Mouse (Mus musculus) heart, embryonic 12.5 days (tissue): ENCODE results near the gene Alkbh3. TPM values are rescaled to one million over a fixed set of nuclear protein-coding genes. Genes with fewer than 3 reads are reported as not detected.

ENCODE experiments used
- ATAC-seq: fragments of 200-750 bp; cut with Nextera tagmentation; 2 replicates; pipeline ENCODE4 v1.8.0; 2017; ENCODE audit warnings: moderate TSS enrichment, moderate library complexity; ENCODE audit not compliant: insufficient number of reproducible peaks, low FRiP score
- H3K27ac ChIP-seq: fragments of 300-500 bp; sonication (generic); 2 replicates; pipeline ENCODE4 v1.5.1; 2016; ENCODE audit warnings: mild to moderate bottlenecking, moderate library complexity; ENCODE audit not compliant: poor library complexity, severe bottlenecking
- H3K27me3 ChIP-seq: fragments of 300-500 bp; sonication (generic); replicated peaks from 2 replicates; pipeline ENCODE4 v1.6.1; 2016; ENCODE audit warnings: mild to moderate bottlenecking, moderate library complexity
- H3K36me3 ChIP-seq: fragments of 300-500 bp; sonication (generic); 2 replicates; pipeline ENCODE4 v1.6.1; 2016; ENCODE audit warnings: mild to moderate bottlenecking, moderate library complexity
- H3K4me1 ChIP-seq: fragments of 300-500 bp; sonication (generic); replicated peaks from 2 replicates; pipeline ENCODE4 v1.6.1; 2016; ENCODE audit warnings: mild to moderate bottlenecking
- H3K4me2 ChIP-seq: fragments of 300-500 bp; sonication (generic); 2 replicates; pipeline ENCODE4 v1.6.1; 2016; ENCODE audit warnings: mild to moderate bottlenecking, moderate library complexity
- H3K4me3 ChIP-seq: fragments of 300-500 bp; sonication (generic); 2 replicates; pipeline ENCODE4 v1.5.1; 2016; ENCODE audit warnings: mild to moderate bottlenecking
- H3K9ac ChIP-seq: fragments of 300-500 bp; sonication (generic); 2 replicates; pipeline ENCODE4 v1.6.1; 2016; ENCODE audit warnings: mild to moderate bottlenecking, moderate library complexity
- H3K9me3 ChIP-seq: fragments of 300-500 bp; sonication (generic); replicated peaks from 2 replicates; pipeline ENCODE4 v1.6.1; 2016; ENCODE audit warnings: mild to moderate bottlenecking, moderate library complexity
- WGBS: fragments of 180-500 bp; shearing (Covaris S2); methylation state at CpG from one replicate; pipeline ENCODE4 v1.1.7; 2016; 5-methylcytosine and 5-hydroxymethylcytosine counted together
- polyA plus RNA-seq: library from polyadenylated mRNA; unstranded; fragments of >200 nt; fragmentation: Nextera tagmentation; extraction: Ambion mirVana; gene quantifications from 2 replicates; pipeline ENCODE4 v1.2.1, GENCODE M21; 2016

Alkbh3 gene
- polyA plus RNA-seq, 1 experiment from 2014 or later, result 60.3 TPM

DNA sequence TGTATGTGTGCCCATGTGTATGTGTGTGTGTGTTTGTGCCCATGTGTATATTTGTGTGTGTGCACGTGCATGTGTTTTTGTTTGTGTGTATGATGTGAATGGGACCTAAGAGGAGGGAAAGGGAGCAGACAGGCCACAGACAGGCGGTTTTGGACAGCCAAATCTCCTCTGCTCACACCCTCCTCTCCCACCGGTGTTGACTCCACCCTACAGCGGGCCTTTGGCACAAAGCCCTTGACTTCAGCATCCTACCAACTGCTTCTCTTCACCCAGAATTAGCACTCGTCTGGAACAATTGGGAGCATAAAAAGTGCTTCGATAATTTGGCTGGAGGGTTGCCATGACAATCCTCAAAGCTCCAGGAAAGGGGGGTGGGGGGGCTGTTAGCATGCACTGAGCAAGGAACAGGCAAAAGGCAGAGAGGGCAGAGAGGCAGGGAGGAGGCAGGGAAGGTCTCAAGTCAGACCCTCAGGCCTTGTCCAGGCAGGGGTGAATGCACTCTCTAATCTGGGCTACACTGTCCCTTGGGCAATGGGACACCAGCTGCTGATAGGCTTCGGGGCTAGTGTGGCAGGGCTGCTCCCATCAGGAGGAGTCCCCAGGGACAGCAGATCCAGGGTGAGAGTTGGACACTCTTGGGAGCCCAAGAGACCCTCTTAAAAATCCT lies 46.0 kb downstream of the Alkbh3 start:
- no peak overlapping the region for H3K27ac ChIP-seq
- no peaks in the 10 kb centered on the region for H3K4me1 ChIP-seq
- H3K9me3 ChIP-seq, result no peaks in the 10 kb centered on the region
- ATAC-seq, result no peak
- H3K27me3 ChIP-seq, result peaks cover 15% of the 10 kb centered on the region; the same call in 1 of the 2 replicates
- 71% methylated on average over 7 of the region's 7 CpGs for WGBS
- no peaks in the 10 kb centered on the region for H3K36me3 ChIP-seq
- H3K4me2 ChIP-seq, result no peak overlapping the region
- no peak overlapping the region for H3K9ac ChIP-seq
- no peak overlapping the region for H3K4me3 ChIP-seq

DNA sequence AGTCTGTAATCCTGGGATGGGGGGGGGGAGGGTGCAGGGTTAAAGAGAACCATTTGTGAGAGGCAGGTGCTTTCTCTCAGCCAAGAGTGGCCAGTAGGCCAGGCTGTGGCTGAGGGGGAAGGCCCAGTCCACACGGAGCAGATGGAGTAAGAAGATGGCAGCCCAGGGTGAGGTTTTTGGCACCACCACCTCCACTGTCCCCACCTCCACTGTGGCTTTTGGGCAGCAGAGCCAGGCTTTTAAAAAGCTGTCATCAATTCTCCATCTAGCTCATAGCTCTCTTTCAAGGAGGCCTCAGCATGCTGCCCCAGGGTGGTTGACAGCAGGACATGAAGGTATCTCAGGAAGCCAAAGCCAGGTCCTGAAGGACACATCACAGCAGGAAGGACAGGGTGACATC lies 46.8 kb downstream of the Alkbh3 start:
- no peak for ATAC-seq
- H3K4me1 ChIP-seq, result no peaks in the 10 kb centered on the region
- no peak overlapping the region for H3K4me3 ChIP-seq
- peaks cover 16% of the 10 kb centered on the region for H3K27me3 ChIP-seq
- H3K27ac ChIP-seq, result no peak overlapping the region
- H3K9me3 ChIP-seq, result no peaks in the 10 kb centered on the region
- H3K9ac ChIP-seq, result no peak overlapping the region
- WGBS, result 79% methylated on average over 1 of the region's 1 CpGs
- H3K36me3 ChIP-seq, result no peaks in the 10 kb centered on the region
- H3K4me2 ChIP-seq, result no peak overlapping the region

DNA sequence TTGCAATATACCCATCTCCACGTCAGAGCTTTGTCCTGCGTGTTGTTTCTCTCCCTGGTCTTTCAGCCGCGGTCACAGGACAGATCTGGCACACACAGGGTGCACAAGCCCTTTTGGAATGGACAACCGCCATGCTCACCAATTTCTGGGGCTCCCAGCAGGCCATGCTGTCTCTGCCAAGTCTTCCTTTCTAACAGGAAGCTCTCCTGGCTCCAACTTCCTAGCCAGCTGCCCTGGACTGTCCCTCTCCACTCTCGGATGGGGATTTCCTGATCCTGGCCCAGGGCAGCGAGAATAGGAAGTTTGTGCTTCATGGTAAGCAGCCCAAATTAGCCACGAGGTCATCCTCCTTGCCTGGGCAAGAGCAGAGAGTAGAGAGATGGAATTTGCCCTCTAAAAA lies 48.9 kb downstream of the Alkbh3 start:
- Histone ChIP-seq H3K9me3 (no peaks in the 10 kb centered on the region), H3K36me3 (no peaks in the 10 kb centered on the region), H3K27me3 (peaks cover 37% of the 10 kb centered on the region), H3K4me2 (no peak overlapping the region), H3K4me1 (no peaks in the 10 kb centered on the region), H3K9ac (no peak overlapping the region), H3K27ac (no peak overlapping the region), H3K4me3 (no peak overlapping the region)
- WGBS, result 54% methylated on average over 8 of the region's 8 CpGs
- ATAC-seq, result no peak

DNA sequence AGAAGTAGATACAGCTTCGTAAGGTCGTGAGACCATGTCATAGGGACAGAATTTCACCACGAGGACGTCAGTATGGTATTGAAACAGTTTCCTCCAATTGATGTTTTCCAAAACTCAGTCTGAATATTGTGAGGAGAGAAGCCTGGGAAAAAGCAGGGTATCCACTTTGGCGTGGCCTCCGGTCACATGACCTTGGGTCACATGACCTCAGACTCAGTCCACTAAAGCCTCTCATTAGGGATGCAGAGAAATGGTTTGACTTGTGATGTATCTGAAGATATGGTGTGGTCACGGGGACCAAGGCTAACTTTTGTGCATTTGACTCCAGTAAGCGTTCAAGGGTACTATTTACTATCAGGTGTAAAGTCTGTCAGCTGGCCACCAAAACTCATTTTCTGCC lies 51.3 kb downstream of the Alkbh3 start:
- Histone ChIP-seq H3K4me3 (no peak overlapping the region), H3K36me3 (no peaks in the 10 kb centered on the region), H3K4me1 (peaks cover 17% of the 10 kb centered on the region), H3K27me3 (peaks cover 40% of the 10 kb centered on the region), H3K4me2 (no peak overlapping the region), H3K27ac (no peak overlapping the region), H3K9me3 (no peaks in the 10 kb centered on the region), H3K9ac (no peak overlapping the region)
- ATAC-seq, result no peak
- WGBS, result 64% methylated on average over 8 of the region's 8 CpGs

DNA sequence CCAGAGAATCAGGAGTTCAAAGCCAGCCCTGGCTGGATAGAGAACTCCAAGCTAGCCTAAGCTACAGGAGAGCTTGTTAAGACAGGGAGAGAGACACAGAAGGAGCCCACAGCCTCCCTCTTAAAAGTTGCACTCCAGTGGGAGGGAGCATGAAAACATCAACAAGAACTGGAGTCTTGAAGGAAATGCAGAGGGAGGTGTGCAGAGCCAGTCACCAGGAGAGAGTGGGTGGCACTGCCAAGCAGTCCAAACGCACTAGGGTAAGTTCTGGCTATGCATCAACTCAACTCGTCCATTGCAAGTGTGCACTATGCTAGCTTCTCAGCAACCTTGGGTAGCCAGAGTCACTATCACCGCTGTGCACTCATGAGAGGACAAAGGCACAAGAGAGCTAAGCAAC lies 52.4 kb downstream of the Alkbh3 start:
- no peak overlapping the region for H3K4me2 ChIP-seq
- H3K4me1 ChIP-seq, result peaks cover 19% of the 10 kb centered on the region
- no peak overlapping the region for H3K9ac ChIP-seq
- no peaks in the 10 kb centered on the region for H3K9me3 ChIP-seq
- no peak overlapping the region for H3K4me3 ChIP-seq
- H3K27me3 ChIP-seq, result peaks cover 51% of the 10 kb centered on the region
- no peaks in the 10 kb centered on the region for H3K36me3 ChIP-seq
- 63% methylated on average over 3 of the region's 3 CpGs for WGBS
- H3K27ac ChIP-seq, result no peak overlapping the region
- no peak for ATAC-seq

DNA sequence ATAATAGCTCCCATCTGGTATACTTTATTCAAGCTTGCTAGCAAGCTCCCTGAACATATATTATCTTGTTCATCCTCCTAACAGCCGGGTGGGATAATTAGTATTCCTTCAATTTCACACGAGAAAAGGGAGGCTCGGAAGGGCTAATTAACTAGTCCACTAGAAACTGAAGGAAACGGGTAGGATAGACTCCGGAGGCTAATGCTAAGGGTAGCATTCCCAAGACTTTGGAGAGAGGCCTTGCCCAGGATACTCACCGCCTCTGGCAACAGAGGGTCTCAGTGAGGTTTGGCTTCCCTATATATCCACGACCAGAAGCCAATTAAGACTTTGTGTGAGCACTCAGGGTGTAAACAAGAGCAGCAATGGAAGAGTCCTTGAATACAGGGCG lies 52.8 kb downstream of the Alkbh3 start:
- H3K9me3 ChIP-seq, result no peaks in the 10 kb centered on the region
- WGBS, result 60% methylated on average over 8 of the region's 8 CpGs
- no peak overlapping the region for H3K4me2 ChIP-seq
- no peak overlapping the region for H3K9ac ChIP-seq
- no peak overlapping the region for H3K27ac ChIP-seq
- no peak overlapping the region for H3K4me3 ChIP-seq
- peaks cover 19% of the 10 kb centered on the region for H3K4me1 ChIP-seq
- peaks cover 54% of the 10 kb centered on the region for H3K27me3 ChIP-seq
- no peaks in the 10 kb centered on the region for H3K36me3 ChIP-seq
- ATAC-seq, result no peak

DNA sequence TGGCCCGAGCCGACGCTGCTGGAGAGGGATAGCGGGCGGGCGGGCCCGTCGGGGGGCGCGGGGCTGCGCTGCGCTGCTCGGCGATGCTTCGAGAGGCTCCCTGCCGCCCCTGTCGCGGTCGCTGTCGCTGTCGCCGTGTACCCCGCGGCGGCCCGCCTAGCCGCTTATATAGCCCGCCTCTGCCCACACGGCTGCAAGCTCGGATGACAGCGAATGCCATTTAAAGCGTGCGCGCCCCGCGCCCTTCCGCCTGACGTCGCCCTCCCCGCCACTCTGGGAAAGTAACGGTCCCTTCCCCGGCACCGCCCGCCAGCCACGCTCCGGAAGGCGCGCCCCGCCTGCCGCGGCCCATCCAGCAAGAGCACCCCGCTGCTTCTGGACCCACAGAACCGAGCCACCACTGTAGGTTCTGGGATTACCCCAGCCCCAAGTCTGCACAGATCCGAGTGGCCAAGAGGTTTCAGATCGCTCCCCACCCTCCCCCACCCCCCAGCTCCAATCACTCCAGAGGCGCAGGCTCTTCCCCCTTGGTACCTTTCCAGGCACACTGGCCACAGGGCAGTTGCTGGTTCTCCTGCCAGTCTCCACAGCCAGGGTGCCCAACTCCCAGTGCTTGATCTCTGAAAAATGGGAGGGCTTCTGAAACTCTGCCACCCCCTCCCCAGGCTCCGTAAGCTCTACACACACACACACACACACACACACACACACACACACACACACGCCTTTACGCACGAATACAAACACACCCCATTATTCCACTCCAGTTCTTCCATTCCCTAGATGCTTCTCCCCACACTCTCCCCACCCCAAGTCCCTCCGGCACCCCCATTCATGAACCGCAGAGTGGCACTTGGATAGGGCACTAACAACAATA lies 53.5 kb downstream of the Alkbh3 start, which contains the start of gene Gm13889:
Gene Gm13889, minus strand, starts transcription at position 294 of the 877 bp plus-strand sequence.
- Histone ChIP-seq H3K36me3 (no peaks in the 10 kb centered on the region), H3K4me1 (peaks cover 19% of the 10 kb centered on the region), H3K9ac (peak within 1 kb of the TSS; percentile 81), H3K27ac (0 out of 2 replicates have a peak within 1 kb of the TSS, but pooled peaks have one; percentile 4), H3K4me2 (peak within 1 kb of the TSS; percentile 89), H3K9me3 (no peaks in the 10 kb centered on the region), H3K4me3 (peak within 1 kb of the TSS; percentile 63), H3K27me3 (peaks cover 59% of the 10 kb centered on the region)
- WGBS, result 8% methylated on average over 53 of the region's 62 CpGs
- ATAC-seq, result peak; percentile 75

DNA sequence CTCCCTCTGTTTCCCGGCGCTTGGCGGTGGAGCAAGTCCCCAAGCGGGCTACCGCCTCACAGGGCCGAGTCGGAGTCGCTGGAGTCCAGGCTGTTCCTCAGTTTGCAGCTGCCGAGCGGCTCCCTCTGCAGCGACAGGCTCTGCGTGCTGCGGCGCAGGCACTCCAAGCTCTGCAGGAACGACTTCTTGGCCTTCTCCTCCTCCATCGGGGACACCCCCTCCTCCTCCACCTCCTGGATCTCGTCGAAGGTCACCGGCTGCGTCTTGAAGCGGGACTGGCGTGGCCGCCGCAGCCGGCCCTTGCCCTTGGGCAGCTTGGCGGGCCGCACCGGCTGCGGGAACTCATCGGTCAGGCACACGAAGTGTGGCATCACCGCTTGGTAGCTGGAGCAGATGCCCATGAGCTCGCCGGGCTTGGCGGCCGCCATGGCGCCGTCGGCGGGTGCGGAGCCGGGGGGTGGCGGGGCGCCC lies 54.2 kb downstream of the Alkbh3 start:
- peaks cover 19% of the 10 kb centered on the region for H3K4me1 ChIP-seq
- peak; percentile 66 for ATAC-seq
- peak overlapping the region; percentile 63 for H3K4me3 ChIP-seq
- no peaks in the 10 kb centered on the region for H3K36me3 ChIP-seq
- peak overlapping the region; percentile 89 for H3K4me2 ChIP-seq
- H3K9ac ChIP-seq, result peak overlapping the region; percentile 81
- 0 out of 2 replicates have a peak overlapping the region, but pooled peaks have one; percentile 4 for H3K27ac ChIP-seq
- H3K27me3 ChIP-seq, result peaks cover 63% of the 10 kb centered on the region
- H3K9me3 ChIP-seq, result no peaks in the 10 kb centered on the region
- WGBS, result under 1% methylated on average over 43 of the region's 44 CpGs

DNA sequence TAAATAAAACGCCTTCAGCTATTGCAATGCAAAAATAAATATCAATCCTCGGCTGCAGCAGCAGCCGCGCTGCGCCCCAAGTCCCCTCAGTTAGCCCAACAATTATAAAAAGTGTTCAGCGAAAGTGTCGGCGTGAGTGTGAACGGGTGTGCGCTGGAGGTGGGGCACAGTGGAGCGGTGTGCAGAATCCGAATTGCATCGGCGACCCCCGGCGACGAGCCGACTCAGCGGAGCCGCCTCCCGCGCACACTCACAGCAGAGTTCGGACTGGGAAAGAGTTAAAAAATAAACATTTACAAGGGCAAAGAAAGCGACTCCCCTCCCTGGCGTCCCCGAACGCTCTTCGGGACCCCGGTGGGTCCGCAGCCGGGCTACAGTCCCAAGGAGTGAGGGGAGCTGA lies 54.7 kb downstream of the Alkbh3 start:
- under 1% methylated on average over 31 of the region's 31 CpGs for WGBS
- H3K27ac ChIP-seq, result 0 out of 2 replicates have a peak overlapping the region, but pooled peaks have one; percentile 4
- H3K4me1 ChIP-seq, result peaks cover 19% of the 10 kb centered on the region
- no peak for ATAC-seq
- peak overlapping the region; percentile 81 for H3K9ac ChIP-seq
- H3K4me2 ChIP-seq, result peak overlapping the region; percentile 89
- H3K36me3 ChIP-seq, result no peaks in the 10 kb centered on the region
- H3K27me3 ChIP-seq, result peaks cover 60% of the 10 kb centered on the region
- peak overlapping the region; percentile 63 for H3K4me3 ChIP-seq
- H3K9me3 ChIP-seq, result no peaks in the 10 kb centered on the region

DNA sequence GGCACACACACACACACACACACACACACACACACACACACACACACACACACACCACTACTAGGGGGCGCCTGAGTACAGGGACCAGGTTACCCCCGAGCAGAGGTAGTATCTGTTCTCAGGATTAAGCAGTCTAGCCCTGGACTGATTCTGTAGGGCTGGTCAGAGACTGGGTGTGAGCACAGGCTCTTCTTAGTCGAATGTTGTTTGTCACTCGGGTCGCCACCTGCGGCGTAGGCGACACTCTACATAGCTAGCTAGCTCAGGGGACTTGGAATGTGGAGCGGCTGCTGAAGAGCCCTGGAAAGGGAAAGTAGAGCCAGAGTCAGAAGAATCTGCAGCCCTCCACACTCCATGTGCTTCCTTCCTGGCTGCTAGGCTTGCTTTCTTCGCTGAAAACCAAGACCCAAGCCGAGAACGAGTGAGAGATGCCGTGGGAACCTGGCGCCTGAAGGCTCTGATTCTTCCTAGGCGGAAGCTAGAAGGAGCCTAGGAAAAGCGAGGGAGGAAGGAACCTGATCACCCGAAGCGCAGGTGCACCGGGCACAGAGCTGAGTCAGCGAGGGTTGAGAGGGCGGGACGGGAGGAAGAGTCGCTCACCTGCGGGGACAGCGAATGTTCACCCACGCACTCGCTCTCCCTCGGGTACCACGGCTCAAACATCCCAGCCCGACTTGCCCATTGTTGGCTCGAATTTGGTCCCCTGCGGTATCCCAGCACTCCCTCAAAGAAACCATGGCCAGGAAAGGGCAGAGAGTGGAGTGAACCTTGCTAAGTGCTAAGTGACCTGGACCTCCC lies 55.6 kb downstream of the Alkbh3 start:
- H3K36me3 ChIP-seq, result no peaks in the 10 kb centered on the region
- peaks cover 19% of the 10 kb centered on the region for H3K4me1 ChIP-seq
- peak overlapping the region; percentile 89 for H3K4me2 ChIP-seq
- H3K4me3 ChIP-seq, result peak overlapping the region; percentile 63
- peak overlapping the region; percentile 81; the same call in 1 of the 2 replicates for H3K9ac ChIP-seq
- ATAC-seq, result no peak
- H3K9me3 ChIP-seq, result no peaks in the 10 kb centered on the region
- no peak overlapping the region for H3K27ac ChIP-seq
- peaks cover 57% of the 10 kb centered on the region for H3K27me3 ChIP-seq
- WGBS, result 2% methylated on average over 32 of the region's 32 CpGs
